Mouse (Mus musculus) neural tube, embryonic 10.5 days (tissue): ENCODE measurements around the gene Plpp3.
"Not testable (repeated sequence)": the region's sequence is repeated elsewhere in the genome, so short reads cannot be mapped to it uniquely, and the experiment has no call there.

Source experiments
- DNase-seq: peaks from one replicate; pipeline ENCODE4 v3.0.0-alpha.2; 2017; ENCODE audit warnings: low spot score; ENCODE audit errors: extremely low spot score

Plpp3 gene

DNA sequence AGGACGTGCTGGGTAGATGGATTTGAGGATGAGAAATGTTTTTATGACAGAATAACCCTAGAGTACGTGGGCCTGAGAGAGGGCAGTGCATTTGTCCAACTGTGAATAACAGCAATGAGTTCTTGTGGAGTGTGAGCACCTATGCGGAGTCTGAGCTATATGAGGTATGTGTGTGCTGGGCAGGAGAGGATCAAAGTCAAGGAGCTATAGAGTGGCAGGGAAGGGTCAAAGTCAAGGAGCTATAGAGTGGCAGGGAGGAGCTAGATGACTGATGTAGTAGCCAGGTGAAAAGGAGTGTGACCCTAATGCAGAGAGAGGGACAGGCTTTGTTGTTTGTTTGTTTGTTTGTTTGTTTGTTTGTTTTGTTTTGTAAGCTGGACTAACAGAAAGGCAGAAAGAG, 98.0 kb downstream of the Plpp3 start:
- DNase-seq = no peak

GRCm38 (mm10) chr4:105257667-105258560, 100.8 kb downstream of the Plpp3 start:
- no peak for DNase-seq

GRCm38 (mm10) chr4:105260385-105260784, 103.2 kb downstream of the Plpp3 start:
- peak; percentile 45 for DNase-seq

DNA sequence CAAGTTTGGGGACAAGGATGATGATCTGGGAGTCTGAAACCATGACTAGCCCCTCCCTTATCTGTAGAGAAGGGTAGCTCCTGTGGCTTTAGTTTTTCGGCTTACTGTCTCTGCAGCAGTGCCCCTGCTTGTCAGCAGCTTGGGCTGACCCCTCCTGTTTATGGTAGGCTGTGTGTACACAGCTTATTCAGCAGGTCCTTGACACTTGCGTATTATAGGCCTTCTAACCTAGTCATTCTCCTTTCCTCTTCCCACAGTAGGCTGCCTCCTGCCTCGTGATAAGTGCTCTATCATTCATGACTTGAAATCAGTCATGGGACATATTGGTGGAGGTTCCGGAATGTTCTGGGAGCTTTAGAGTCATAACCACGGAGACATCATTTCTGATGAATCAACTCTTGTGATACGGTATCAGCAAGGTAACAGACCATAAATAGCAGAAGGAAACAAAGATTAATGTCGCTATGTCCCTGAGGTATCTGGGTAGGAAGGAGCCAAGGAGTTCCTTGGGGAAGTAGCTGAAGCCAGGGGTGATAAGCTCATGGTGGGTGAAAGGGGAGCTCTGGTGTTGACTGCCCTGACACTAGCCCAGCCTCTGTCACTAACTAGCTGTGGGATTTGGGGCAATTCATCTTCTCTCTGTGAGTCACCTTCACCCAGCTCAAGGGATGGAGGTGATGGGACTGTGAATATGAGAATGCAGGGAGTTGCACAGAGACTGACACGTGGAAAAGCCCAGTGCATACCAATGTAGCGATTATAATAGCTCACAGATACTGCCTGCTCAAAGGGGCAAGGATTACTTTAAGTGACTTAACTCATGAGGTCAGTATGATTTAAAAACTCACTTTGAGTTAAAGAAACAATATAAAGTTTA, 104.0 kb downstream of the Plpp3 start:
- no peak for DNase-seq

GRCm38 (mm10) chr4:105262358-105262757, 105.2 kb downstream of the Plpp3 start:
- DNase-seq = no peak

DNA sequence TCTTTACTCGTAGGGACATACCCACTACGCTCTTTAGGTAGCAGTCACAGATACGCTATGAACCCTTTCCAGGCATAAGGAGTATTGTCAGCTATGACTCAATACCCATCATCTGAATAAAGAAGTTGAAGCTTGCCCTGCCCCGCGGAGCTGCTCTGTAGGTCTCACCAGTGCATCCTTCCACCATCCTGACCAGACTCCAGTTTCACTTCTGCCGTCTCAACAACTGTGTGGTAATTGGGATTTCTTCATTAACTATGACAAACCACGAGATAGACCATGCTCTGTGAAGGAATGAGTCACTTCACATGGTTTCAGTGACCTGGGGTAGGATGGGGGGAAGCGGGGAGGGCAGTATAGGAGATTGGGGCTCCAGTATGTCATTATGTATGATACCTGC, 106.5 kb downstream of the Plpp3 start:
- DNase-seq = no peak

- DNase-seq = no peak
Observed at GRCm38 (mm10) chr4:105265041-105265440, 107.9 kb downstream of the Plpp3 start.

DNA sequence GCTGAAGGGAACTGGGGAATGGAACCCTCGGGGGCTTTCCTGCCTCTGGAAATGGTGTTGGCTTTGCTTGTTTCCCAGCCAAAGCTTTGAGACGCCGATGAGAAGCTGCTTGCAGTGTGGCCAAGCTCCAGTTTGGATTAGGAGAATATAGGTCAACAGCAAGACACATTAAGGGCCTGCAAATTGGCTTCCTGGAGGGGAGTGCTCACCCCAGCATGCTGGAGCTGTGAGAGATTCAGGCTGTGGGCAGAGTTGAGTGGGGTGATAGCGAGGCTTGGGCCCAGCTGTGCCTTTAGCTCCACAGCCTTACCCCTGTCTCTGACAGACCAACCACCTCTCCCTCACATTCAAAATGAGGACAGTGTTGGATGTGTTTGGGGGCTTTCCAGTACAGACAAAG, 108.5 kb downstream of the Plpp3 start:
- no peak for DNase-seq

- DNase-seq = no peak
Observed at GRCm38 (mm10) chr4:105268202-105268730, 111.1 kb downstream of the Plpp3 start.

GRCm38 (mm10) chr4:105269398-105269797, 112.3 kb downstream of the Plpp3 start:
- not testable (repeated sequence) for DNase-seq

GRCm38 (mm10) chr4:105271166-105271565, 114.0 kb downstream of the Plpp3 start:
- DNase-seq = no peak

DNA sequence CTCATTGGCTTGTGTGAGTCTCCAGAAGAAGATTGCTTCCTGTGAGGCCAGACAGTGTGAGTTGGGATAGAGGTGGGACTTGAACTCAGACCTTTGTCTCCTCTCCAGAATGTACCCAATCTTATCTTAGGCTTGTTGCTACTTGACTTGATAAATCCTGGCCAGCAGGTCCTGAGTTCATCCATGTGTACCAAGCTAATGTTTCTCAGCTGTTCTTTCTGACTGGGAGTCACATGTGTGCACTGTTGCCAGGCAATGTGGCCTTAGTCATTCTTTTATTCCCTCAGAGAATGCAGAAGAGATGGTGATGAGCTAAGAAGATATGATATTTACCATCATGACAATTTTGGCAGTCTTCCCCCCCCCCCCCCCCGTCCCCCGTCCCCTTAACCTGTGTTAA, 115.9 kb downstream of the Plpp3 start:
- no peak for DNase-seq

DNA sequence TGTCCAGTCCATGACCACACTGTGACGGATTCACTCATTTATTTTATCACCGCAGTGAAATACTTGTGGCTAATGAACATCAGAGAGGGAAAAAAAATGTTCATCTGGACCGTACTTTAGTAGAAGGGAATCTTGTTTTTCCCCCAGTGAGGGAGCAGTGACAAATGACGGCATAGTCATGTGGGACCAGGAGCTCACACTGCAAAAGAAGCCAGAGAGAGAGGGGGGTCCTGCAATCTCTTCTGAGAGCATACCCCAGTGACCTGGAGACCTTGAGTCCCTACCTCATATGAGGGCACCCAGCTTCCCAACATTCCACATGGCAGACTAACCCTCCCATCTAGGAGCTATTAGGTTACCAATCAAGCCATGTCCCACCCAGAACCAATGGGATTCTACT, 116.3 kb downstream of the Plpp3 start:
- no peak for DNase-seq

- no peak for DNase-seq
Observed at GRCm38 (mm10) chr4:105275616-105276015, 118.5 kb downstream of the Plpp3 start.

DNA sequence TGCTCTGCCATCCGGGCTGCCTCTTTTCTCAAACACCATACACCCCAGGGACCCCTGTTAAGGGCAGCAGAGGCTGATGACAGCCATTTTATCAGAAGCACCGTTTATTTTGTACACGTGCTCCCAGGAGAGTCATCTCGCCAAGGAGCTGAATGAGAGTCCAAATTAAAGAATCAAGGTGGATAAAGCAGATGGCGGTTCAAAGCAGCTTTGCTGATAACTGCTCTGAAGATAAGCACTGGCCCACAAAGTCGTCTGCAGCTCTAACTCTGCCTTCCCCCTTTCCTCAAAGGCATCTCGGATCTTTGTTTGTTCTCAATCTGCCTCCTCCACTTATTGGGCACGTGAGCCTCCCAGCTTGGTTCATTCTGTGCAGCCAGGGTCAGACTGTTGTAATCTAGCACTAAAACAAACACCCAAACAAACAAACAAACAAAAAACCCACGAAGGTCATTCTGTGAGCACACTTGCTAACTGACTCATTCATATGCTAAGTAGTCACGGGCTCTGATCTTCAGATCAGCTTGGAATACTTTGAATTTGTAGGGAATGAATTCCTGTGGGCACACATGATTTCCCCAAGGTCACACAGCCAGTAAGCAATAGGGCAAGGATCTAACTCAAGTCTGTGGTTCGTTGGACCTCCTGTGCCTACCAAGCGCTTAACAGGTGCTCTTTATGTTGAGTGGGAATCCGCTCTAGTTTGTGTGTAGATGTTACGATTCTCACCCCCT, 119.1 kb downstream of the Plpp3 start:
- no peak for DNase-seq

- no peak for DNase-seq
Observed at GRCm38 (mm10) chr4:105278161-105278560, 121.0 kb downstream of the Plpp3 start.

- no peak for DNase-seq
Observed at GRCm38 (mm10) chr4:105278571-105279410, 121.6 kb downstream of the Plpp3 start.

- no peak for DNase-seq
Observed at GRCm38 (mm10) chr4:105279806-105280205, 122.7 kb downstream of the Plpp3 start.

- no peak for DNase-seq
Observed at GRCm38 (mm10) chr4:105281751-105282231, 124.6 kb downstream of the Plpp3 start.
